Mouse (Mus musculus) testis, adult 2 months (tissue): ENCODE data around the gene Ctsc.

Experiments
- CTCF ChIP-seq: fragments of 200-500 bp; IDR thresholded peaks from 2 replicates; pipeline ENCODE4 v1.5.1; 2012; ENCODE audit warnings: low read depth, mild to moderate bottlenecking, inconsistent platforms, low read length, moderate library complexity; ENCODE audit not compliant: control insufficient read depth, insufficient read depth, insufficient replicate concordance
- POLR2A ChIP-seq: fragments of 200-500 bp; IDR thresholded peaks from 2 replicates; pipeline ENCODE4 v1.6.1; 2012; ENCODE audit warnings: low read depth, mild to moderate bottlenecking, inconsistent platforms, low read length, moderate library complexity; ENCODE audit not compliant: control insufficient read depth

- TF ChIP-seq POLR2A = 0 out of 2 replicates have a peak, but pooled peaks have one; percentile 21
- TF ChIP-seq CTCF = no peak
These were observed at the start of gene Ctsc for GRCm38 (mm10) chr7:88277858-88278627.
